Mouse (Mus musculus): ENCODE results near the gene Emc4.

Gene Emc4

DNA sequence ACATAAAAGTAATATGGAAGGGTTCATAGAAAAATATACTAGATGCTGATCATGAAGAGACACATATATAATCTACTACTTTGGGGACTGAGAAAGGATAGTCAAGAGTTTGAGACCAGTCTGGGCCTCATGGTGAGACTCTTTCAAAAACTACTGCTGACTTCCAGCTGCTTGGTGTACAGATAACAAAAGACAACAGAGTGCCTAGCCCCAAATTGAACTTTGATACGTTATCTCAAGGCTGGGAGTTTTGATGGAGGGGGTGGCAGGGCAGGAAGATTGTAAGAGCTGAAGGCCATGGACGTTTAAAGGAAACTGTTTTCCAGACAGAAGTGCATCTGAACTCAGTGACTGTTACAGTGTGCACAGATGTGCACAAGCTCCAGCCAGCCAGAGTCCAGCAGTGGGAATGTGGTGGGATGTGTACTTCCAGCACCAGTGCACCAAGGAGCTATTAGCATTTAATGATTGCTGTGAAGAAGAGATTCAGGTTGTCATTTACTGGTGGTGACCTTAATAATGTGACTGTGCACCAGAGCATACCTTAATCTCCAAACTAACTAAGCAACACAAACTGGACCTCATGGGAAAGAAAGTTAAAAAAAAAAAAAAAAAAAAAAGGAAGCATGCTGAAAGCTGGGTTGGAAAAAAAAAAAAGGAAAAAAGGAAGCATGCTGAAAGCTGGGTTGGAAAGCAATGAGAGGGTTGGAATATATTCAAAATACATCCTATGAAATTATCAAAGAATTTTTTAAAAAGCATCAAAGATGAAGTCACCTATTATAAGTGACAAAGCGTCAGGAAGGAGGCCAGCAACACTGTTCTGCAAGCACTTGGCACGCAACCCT, 35.6 kb downstream of the Emc4 start:
- no peak for DNase-seq

DNA sequence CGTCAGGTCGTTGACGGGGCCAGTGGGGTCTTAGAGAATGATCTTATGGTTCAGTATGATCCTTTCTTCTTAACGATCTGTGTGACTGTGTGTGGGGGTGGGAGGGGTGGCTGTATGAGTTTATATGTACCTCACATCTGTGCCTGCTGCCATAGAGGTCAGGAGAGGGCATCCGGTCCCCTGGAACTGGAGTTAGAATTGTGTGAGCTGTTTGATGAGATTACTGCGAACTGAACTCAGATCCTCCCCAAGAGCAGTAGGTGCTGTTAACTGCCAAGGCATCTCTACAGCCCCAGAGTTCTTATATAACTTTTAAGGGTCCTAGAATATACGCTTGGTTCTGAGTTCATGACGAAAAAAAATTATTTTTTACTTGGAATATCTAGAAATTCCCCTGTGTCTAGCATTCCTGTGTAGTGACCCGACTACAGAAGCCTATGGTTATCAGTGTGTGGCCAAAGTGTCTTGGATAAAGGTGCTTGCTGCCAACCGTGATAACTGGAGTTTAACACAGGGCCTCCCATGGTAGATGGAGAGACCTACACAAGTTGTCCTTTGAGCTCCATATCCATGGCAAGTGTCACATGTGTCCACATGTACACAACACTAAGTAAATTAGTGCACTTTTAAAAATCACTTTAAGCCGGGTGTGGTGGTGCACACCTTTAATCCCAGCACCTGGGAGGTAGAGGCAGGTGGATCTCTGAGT, 39.6 kb downstream of the Emc4 start:
- no peak for DNase-seq

DNA sequence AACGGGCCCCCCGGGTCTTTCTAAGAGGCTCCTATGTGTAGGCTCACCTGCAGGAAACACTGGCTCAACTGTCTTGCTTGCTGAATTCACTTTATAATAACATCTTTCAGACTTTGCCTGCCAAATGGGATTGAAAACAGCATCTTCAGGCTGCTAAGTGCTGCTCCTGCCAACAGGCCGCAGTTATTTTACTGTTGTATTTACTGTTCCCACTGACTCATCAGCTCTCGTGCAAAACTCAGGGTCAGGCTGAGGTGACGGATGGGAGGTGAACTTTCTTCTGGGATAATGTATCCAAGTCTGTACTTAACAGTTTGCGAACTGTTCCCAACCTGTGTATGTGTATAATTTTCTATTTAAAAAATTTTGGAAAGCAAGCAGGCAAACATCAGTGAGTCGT, 48.9 kb downstream of the Emc4 start:
- DNase-seq: no peak

DNA sequence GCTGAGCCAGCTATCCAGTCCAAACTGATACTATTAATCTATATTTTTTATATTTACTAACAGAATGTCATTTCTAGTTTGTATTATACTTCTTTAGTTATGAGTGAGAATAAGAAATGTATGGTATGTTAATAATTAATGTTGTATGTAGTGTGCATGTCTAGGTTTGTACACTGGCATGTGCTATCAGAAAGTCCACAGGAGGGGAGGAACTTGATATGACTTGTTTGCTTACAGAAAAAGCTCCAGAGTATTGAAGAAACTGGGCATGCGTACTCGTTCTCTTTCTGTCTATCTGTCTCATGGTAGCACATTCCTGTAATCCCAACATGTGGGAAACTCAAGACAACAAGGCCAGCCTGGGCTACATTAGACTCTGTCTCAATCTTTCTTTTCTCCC, 49.6 kb downstream of the Emc4 start:
- no peak for DNase-seq

DNA sequence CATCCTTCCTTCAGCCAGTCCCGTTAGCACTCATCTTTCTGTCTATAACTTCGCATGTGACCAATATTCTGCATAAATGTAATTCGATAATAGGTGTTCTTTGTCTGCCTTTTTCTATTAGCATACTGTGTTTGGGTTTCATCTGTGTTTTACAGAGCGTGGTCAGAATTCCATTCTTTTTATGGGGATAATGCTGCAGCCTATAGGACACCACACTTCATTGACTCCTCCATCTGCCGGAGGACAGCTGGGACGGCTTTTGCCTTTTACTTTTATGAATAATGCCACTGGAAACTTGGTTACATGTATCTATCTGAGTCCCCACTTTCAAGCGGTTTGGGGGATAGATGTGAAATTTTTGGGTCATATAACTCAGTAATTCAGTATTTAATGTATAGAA, 52.2 kb downstream of the Emc4 start:
- DNase-seq: no peak
